Mouse (Mus musculus) thymus, postnatal 4 days (tissue): ENCODE measurements at regions not wholly inside any gene's neighbourhood (a gene's known extent, or its start where the extent isn't known, plus 50 kb on each side); places are given as distances from the start of the nearest gene placed in this dataset.
A peak's percentile ranks its signal among the peaks of the same experiment; 100 is the strongest.

Source experiments
- DNase-seq: peaks from one replicate; pipeline ENCODE4 v3.0.0; 2021

- no peak for DNase-seq
Measured at GRCm38 (mm10) chr10:95085688-95086268, 141.1 kb upstream of the Plxnc1 start.

GRCm38 (mm10) chr10:95083341-95084148 is 138.9 kb upstream of the Plxnc1 start:
- DNase-seq = peak; percentile 75

- DNase-seq = peak; percentile 27
Measured at GRCm38 (mm10) chr10:95082634-95083033, 138.0 kb upstream of the Plxnc1 start.

GRCm38 (mm10) chr10:95079979-95080378 is 135.3 kb upstream of the Plxnc1 start:
- no peak for DNase-seq

- no peak for DNase-seq
Measured at GRCm38 (mm10) chr10:95076421-95076820, 131.8 kb upstream of the Plxnc1 start.

- no peak for DNase-seq
Measured at GRCm38 (mm10) chr10:95075897-95076296, 131.3 kb upstream of the Plxnc1 start.

- DNase-seq = no peak
Measured at GRCm38 (mm10) chr10:95074959-95075590, 130.4 kb upstream of the Plxnc1 start.

GRCm38 (mm10) chr10:95074381-95074780 is 129.7 kb upstream of the Plxnc1 start:
- no peak for DNase-seq

- DNase-seq = no peak
Measured at GRCm38 (mm10) chr10:95067971-95068370, 123.3 kb upstream of the Plxnc1 start.

- DNase-seq = no peak
Measured at GRCm38 (mm10) chr10:95066774-95067173, 122.1 kb upstream of the Plxnc1 start.

GRCm38 (mm10) chr10:95059486-95060091 is 115.0 kb upstream of the Plxnc1 start:
- no peak for DNase-seq

- no peak for DNase-seq
Measured at GRCm38 (mm10) chr10:95059078-95059477, 114.4 kb upstream of the Plxnc1 start.

- no peak for DNase-seq
Measured at GRCm38 (mm10) chr10:95057051-95057714, 112.5 kb upstream of the Plxnc1 start.

GRCm38 (mm10) chr10:95056541-95056940 is 111.9 kb upstream of the Plxnc1 start:
- no peak for DNase-seq

- DNase-seq = no peak
Measured at GRCm38 (mm10) chr10:95054869-95055268, 110.2 kb upstream of the Plxnc1 start.

- DNase-seq = no peak
Measured at GRCm38 (mm10) chr10:95048790-95049189, 104.2 kb upstream of the Plxnc1 start.

GRCm38 (mm10) chr10:95043978-95044377 is 99.3 kb upstream of the Plxnc1 start:
- DNase-seq = no peak

- no peak for DNase-seq
Measured at GRCm38 (mm10) chr10:95040258-95040895, 95.7 kb upstream of the Plxnc1 start.

- DNase-seq = no peak
Measured at GRCm38 (mm10) chr10:95036043-95036697, 91.5 kb upstream of the Plxnc1 start.

- no peak for DNase-seq
Measured at GRCm38 (mm10) chr10:95035371-95035770, 90.7 kb upstream of the Plxnc1 start.

- DNase-seq = no peak
Measured at GRCm38 (mm10) chr10:95034566-95034965, 89.9 kb upstream of the Plxnc1 start.
